Mouse (Mus musculus) retina, adult 2 months (tissue): ENCODE measurements around the gene Lrrfip1.

Source experiments
- DNase-seq: peaks from one replicate; pipeline ENCODE4 v3.0.0-alpha.2; 2012; ENCODE audit warnings: low read depth, low spot score

The Lrrfip1 gene

DNA sequence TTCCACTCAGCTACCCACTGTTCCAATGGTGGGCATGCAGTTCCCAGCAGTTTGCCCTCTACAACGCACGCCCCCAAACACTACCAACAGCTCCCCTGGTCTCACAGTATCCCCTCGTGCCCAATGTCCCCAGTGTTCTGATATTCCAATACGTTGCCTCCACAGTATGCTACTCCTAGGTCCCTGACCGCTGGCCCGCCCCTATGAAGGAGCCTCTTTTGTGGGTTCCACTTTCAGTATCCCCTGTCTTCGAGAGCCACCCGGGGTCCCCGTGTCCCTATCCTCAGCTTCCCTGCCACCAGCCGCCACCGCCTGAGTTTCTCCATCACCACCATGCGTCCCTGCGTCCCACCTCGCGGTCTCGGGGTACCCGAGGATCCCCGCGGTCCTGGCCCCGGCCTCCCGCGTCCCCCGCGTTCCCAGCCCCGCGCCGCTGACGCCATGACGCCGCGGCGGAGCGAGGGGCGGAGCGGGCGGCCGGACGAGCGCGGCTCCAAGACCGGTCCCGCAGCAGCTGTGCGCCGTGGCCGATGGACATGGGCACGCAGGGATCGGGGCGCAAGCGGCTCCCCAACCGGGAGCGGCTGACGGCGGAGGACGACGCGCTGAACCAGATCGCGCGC is at the start of gene Lrrfip1:
Gene Lrrfip1 (plus strand): TSS at position 470 of the 623 bp plus-strand sequence.
- no peak for DNase-seq

DNA sequence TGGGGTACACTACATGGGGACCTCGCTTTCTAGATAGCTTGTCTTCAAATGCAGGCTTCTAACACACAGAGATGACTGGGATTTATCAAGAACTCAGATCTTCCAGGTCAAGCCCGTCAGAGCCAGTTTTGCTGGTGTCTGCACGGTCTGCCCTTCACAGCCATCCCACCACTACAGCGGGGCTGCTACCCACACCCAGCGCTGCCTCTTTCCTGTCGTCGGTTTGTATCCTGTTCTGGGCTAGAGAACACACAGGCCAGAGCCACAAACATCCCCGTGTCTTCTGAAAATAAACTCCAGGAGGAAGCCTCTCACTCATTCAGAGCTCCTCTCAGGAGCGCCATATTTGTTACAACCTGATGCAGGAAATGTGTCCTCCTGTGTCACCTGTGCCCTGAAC is 49.2 kb upstream of the Lrrfip1 start:
- no peak for DNase-seq

DNA sequence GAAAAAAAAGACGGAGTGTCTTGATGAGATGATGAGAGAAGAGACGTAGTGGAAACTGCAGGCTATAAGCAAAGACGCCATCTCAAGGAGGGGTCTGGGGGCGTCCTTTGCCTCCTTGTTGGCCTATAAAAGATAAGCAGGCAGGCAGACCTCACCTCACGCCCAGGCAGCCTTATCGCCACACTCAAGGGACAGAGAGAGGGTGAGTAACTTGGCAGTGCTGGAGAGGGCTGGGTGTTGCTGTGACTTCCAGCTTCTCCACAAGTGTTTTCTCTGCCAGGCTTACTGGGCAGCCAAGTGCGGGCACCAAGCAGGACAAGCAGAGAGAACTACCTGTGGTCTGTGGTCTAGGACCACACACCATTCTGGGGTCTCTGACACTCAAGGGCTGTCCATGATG is 46.9 kb upstream of the Lrrfip1 start:
- DNase-seq = no peak

DNA sequence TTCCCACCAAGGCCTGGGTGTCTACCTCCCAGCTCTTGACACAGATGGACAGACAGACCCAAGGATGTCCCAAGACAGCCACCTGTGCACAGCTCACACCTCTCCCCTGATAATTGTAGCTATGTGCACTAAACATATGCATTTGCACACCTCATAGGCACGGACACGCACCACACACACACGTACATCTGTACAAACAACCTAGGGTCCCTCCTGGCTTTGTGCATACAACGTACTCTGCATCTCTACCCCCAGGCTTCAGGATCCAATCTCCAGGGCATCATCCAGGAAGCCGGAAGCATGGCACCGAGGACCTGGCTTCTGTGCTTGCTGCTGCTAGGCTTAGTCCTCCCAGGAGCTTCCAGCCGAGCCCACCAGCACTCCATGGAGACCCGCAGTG is 45.7 kb upstream of the Lrrfip1 start, which contains the start of gene Prlh:
Gene Prlh (plus strand): TSS at position 301 of the 400 bp plus-strand sequence.
- DNase-seq = no peak

DNA sequence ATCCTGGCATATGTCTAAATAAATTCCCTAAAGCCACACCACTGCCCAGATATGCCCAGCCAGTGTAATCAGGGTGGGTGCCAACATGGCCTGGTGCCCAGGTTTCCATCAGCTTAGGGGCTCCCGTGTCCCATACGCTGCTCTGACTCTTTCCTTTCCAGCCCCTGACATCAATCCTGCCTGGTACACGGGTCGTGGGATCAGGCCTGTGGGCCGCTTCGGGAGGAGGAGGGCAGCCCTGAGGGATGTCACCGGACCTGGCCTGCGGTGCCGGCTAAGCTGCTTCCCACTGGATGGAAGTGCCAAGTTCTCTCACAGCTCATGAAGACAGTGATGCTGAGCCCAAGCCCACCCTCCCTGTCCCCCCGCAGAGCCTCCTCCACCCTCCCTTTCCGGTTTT is 44.8 kb upstream of the Lrrfip1 start:
- DNase-seq = no peak

DNA sequence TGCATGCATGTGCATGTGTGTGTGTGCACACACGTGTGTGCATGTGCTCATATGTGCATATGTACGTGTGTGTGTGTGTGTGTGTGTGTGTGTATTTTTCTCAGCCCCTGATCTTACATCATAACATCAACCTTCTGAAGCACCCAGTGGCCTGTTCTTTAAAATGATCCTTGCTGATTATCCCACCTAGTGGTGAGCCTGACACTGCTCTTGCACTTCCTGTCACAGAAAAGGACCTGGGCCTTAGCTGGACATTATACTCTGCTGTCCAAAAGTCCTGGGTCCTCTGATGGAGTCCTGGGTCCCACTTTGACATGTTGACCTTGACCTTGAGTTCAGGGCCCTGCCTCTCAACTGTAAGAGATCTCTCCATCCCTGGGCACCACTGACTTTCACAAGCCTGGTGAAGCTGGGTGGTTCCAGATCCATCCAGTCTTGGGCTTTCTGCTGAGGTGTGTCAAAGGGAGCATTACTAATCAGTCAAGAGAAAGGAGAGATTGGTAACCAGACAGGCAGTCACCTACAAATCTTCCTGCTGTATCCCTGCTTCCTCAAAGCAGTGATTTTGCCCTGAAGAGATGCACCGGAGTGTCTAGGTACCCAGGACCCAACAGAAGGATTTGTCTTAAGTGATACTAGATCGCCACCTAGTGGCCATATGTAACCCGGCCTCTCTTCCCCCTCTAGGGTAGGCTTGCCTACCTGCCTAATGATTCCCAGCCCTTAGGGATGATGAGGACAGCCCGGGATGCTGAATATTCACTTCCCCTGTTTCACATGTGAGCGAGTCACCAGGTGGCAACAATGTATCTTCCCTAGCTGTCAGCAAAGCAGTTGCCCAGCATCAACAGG is 42.1 kb upstream of the Lrrfip1 start:
- DNase-seq = peak; percentile 23

DNA sequence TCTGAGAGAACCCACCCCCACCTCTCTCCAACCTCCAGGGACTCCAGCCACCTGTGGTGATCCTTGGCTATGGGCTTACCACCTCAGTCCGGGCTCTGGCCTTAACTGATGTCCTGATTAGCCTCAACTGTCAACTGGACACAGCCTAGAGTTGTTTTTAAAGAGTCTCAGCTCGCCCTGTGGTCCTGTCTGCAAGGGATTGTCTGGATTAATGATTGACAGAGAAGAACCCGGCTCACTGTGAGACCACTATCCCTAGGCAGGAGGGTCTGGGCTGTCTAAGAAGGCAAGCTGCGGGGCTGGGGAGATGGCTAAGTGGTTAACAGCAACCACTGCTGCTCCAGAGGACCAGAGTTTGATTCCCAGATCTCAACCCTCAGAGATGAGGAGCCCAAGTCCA is 36.0 kb upstream of the Lrrfip1 start:
- DNase-seq = no peak

DNA sequence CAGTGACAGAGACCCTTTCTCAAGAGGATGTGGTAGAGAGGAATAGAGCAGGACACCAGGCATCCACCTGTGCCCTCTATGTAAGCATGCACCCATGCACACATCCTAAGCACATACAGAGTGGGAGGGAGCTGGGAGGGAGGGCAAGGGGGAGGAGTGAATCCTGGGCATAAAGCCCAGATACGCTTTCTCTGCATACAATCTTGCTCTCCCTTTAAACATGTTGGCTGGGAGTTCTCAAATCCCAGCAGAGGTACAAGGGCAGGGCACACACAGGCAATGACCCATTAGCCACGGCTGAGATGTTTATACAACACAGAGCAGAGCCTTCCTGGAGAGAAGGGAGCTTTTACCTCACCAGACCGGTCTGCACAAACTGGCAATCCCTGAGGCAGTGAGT is 35.5 kb upstream of the Lrrfip1 start:
- DNase-seq = no peak

DNA sequence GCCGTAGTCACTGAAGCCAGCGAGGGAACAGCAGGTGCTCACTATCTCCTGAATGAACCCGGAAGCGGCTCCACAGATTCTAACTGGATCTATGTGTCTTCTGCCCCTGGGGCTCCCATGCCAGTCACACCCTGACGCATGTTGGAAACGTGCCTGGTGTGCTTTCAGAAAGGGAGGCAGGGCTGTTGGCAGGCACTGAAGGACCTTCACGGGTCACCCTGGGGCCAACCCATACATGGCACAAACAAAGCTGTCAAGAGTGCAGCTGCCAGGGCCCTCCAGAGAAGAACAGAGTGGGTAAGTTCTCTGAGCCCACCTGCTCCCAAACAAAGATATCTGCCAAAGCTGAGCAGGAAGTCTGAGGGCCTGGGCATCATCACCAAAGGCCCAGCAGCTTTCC is 31.0 kb upstream of the Lrrfip1 start:
- DNase-seq = no peak

DNA sequence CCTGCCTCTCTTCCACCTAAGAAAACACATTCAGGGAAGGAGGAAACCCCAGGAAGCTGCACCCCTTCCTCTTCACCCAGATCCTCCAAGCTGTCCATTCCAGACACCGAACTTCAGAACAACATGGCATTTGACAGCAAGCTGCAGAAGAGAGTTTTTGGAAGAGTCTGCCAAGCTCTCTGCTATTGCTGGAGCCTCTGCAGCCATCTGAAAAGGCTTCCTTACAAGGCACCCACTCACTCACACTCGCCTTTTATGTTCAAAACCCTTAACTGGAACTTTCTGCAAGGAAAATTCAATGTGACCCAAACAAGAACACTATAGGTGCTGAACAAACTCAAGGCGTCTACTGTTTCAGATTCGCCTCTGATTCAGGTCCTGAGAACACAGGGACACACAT is 29.9 kb upstream of the Lrrfip1 start:
- no peak for DNase-seq

DNA sequence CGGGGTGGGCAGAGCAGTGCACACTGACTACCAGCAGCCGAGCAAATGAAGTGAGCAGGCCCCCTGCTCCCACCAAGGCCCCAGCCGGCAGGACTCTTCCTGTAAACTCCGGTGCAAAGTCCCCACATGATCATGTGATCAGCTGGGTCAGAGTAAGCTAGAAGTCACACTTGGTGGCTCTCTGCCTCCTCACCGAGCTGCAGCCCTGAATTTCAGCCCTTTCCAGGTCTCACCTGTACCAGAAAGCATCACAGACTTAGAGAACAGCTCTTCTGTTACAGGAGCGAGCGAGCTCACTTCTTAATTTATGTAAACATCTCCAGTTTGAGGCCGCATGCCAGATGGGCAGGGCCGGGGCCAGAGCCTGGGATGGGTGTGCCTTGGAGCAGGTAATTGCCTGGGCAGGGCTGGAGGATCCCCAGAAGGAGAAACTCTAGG is 29.2 kb upstream of the Lrrfip1 start, which contains the start of gene Rab17:
Gene Rab17 (minus strand): TSS at position 315 of the 438 bp plus-strand sequence.
- no peak for DNase-seq

DNA sequence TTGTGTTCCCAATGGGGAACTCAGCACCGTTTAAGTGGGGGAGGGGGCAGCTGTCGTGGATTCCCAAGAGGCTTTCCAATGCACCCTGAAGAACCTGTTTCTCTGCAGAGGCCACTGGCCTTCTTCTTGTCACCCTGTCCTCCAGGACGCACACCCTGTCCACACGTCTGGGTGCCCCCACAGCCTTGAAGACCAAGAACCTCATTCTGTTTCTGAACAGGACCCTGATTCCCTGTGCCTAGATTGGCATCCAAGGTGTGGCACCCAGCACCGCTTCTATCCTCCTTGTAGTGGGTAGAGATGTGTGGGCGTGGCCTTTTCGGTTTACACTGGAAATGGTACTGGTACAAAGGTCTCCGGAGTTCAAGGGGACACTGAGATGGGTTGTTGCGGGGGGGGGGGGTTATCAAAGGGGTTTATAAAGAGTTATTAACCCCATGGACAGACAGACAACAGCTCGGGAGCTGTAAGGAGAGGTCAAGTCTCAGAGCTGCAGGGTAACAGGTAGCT is 28.6 kb upstream of the Lrrfip1 start:
- DNase-seq = no peak

DNA sequence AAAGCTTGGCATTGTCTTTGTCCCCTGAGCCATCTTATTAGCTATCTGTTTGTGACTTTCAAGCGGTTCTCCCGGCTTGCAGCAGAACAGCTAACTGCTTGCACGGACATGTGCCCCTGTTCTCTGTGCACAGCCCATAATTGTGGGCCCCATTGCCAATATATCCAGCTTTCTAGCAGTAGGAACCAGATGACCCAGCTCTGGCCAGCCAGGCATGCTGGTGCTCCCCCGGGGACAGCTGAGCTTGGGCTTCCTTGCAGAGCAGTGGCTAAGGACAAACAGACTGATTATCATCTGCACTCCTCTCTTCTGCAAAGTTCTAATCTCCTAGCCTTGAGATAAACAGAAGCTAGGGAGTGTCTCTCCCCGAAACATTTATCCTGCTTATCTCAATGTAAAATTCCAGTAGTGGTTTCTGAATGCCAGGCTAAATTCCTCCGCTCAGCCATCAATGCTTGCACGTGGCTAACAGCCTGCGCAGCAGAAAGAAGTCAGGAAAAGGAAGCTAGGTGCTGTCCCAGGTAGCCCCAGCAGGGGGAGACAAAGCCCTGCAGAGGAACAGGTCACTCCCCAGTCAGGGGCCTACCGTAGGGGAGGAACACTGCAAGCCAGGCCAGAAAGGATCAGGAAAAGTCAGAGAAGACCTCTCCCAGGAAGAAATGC is 25.5 kb upstream of the Lrrfip1 start:
- peak; percentile 57 for DNase-seq

DNA sequence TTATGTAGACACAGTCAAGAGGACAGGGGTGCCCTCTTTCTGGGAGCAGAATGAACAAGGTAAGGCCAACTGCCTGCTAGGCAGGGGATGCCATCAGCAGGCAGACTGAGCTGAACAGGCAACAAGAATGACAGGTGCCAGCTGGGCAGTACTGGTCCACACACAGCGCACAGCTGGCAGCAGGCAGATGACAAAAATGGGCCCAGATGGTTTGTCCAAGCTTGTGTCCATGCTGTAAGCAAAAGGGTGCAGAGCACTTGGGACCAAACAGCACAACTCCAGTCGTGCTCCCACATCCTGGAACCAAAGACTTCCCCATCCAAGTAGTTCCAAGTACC is 25.0 kb upstream of the Lrrfip1 start:
- no peak for DNase-seq

DNA sequence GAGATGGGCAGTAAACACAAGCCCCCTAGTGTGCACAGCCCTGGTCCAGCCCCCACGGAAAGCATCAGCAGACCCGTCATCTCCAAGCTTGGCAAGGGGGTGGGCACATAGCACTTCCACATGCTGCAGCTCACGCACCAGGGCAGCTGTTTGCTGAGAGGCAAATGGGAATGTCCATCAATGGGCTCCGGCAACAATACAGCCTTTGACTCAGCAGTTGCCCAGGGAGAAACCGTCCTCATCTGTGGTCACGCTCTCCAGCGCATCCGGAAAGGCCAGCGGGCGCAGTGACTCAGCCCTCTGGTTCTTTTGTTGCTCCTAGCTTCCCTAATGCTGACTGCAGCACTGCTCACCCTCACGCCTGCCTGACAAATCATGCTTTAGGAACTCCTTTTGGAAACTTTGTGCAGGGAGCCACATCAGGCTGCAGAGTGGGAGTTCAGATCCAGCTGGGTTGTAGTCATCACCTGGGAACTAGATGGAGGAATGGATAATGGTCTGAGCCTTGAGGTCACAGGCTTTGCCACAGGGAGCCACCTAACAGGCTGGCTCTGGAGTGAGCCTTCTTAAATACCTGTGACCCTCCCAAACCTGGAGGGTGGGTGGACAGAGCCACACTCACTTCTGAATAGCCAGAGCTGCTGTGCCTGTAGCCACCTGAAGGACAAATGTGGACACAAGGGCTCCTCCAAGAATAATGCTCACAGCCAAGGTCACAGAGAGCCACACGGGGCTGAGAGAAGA is 23.5 kb upstream of the Lrrfip1 start:
- no peak for DNase-seq

DNA sequence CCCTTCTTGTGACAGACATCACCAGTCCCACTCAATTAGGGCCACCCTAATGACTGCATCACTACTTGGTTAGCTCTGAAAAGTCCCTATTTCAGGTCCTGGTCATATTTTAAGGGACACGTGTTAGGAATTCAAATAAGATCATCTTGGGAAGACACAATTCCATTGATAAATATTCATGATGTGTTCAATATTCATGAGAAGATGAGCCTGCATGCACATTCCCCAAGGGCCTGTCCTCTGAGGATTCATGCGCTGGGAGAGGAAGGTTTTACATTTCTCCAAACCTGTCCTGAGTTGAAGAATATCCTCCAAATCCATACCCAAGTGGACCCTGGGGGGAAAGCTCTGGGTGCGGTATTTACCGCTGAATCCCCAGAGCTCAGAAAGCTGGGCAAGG is 22.6 kb upstream of the Lrrfip1 start:
- DNase-seq = no peak

DNA sequence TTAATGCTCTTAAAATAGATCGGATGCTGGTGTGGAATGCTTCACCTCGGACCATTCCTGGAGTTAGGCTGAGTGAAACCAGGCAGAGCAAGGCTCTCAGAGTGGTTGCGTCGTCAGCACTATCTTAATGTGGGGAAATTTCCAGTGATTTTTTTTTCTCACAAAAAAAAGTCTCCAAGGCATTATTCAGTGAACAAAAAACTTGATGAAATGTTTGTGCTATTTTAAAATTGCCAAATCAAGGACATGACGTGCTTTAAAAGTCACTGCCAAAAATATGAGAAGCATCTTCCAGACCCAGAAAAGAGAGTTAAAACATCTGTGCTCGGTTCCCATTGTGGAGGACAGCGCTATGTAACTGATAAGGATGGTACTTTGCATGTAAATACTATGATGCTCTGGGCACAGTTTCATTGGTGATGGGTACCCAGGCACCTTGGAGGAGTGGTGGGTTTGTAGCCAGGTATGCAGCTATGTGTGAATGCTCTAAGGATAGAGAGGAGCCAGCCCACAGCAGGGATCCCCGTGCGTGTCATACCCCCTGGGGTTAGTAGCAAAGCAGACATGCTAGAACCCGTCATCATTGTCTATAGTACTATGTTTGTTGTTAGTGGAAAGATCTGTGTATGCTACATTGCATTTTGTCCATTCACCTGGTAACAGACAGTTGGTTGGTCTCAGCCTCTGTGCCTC is 17.8 kb upstream of the Lrrfip1 start:
- DNase-seq = no peak

DNA sequence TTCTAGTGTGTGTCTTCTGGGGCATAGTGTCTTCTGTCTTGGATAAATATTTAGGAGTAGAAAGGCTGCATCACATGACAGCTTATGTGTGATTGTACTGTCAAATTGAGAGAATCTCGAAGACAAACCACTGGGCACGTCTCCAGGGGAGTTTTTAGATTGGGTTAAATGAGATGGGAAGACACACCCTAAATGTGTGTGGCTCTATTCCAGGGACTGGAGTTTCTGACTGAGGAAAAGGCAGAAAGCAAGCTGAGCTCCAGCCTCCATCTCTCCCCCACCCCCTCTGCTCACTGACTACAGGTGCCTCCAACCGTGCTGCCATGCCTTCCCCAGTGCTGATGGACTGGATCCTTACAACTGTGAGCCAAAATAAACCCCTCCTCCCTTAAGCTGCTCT is 17.2 kb upstream of the Lrrfip1 start:
- no peak for DNase-seq

DNA sequence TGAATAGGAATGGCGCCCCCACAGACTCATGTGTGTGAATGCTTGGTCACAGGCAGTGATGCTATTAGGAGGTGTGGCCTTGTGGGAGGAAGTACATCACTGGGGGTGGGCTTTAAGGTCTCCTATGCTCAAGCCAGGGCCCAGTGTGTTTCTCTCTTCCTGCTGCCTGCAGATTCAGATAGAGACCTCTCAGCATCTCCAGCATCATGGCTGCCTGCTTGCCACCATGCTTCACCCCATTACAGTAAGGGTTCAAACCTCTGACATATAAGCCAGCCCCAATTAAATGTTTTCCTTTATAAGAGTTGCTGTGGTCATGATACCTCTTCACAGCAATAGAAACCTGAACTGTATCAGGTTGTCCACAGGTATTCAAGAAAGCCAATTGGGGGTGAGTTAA is 2.6 kb upstream of the Lrrfip1 start:
- no peak for DNase-seq

DNA sequence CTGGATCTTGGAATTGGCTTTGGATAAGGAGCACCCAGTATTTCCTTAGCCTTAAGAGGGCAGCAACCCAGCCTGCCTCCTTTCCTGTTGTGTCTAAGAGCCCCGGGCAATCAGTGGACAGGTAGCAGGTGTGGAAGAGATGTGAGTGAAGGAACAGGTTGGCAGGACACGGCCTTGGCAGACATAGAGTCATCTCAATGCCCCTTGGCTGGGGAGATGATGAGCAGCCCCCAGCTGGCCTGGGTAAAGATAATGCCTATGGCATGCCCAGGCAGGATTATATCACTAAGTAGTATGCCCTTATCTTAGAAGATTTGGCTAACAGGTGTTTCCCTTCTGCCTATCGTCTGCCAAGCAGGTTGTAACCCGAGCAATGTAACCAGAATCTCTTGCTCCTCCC is 1.4 kb upstream of the Lrrfip1 start:
- DNase-seq = no peak

DNA sequence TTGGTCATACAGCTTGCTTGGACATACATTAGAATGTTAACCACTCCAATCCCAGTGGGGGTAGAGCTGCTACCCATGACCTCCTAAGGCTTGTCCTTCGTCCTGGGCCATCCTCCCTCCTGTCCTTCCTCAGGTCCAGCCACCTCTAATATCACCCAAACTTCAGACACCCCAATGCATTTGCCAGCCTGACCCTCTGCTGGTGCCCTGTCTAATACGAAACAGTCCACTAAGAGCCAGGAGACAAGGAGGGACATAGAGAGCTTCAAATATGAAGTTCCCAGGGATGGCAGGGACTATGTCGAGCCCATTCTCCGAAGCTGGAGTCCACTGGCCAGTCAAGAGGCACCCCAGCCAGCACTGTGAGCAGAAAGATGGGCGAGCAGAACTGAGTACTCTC is 896 bp upstream of the Lrrfip1 start:
- DNase-seq = no peak
